Mouse (Mus musculus) lung, postnatal 0 days (tissue): Measurements from ENCODE around the gene Ddah1. TPM values are rescaled to one million over a fixed set of nuclear protein-coding genes. Genes with fewer than 3 reads are reported as not detected.

Source experiments
- ATAC-seq: fragments of 200-750 bp; cut with Nextera tagmentation; 2 replicates; pipeline ENCODE4 v1.8.0; 2017; ENCODE audit warnings: moderate library complexity
- DNase-seq: peaks from one replicate; pipeline ENCODE4 v3.0.0-alpha.2; 2016; ENCODE audit warnings: low spot score
- H3K27ac ChIP-seq: fragments of 300-500 bp; sonication (generic); 2 replicates; pipeline ENCODE4 v1.5.1; 2014; ENCODE audit warnings: antibody characterized with exemption, mild to moderate bottlenecking, low read length, mixed read lengths
- H3K27me3 ChIP-seq: fragments of 300-500 bp; sonication (generic); replicated peaks from 2 replicates; pipeline ENCODE4 v1.6.1; 2014; ENCODE audit warnings: low read length, mixed read lengths; ENCODE audit not compliant: insufficient read depth
- H3K36me3 ChIP-seq: fragments of 300-500 bp; sonication (generic); 2 replicates; pipeline ENCODE4 v1.6.1; 2014; ENCODE audit warnings: low read length, mixed read lengths; ENCODE audit not compliant: insufficient read depth
- H3K4me1 ChIP-seq: fragments of 300-500 bp; sonication (generic); 2 replicates; pipeline ENCODE4 v1.6.1; 2014; ENCODE audit warnings: antibody characterized with exemption, low read depth, low read length, mixed read lengths; ENCODE audit not compliant: insufficient read depth
- H3K4me2 ChIP-seq: fragments of 300-500 bp; sonication (generic); replicated peaks from 2 replicates; pipeline ENCODE4 v1.6.1; 2014; ENCODE audit warnings: low read depth, mild to moderate bottlenecking, low read length, moderate library complexity, mixed read lengths
- H3K4me3 ChIP-seq: fragments of 300-500 bp; sonication (generic); 2 replicates; pipeline ENCODE4 v1.5.1; 2014; ENCODE audit warnings: low read depth, low read length
- H3K9ac ChIP-seq: fragments of 300-500 bp; sonication (generic); replicated peaks from 2 replicates; pipeline ENCODE4 v1.6.1; 2014; ENCODE audit warnings: low read depth, mild to moderate bottlenecking
- H3K9me3 ChIP-seq: fragments of 300-500 bp; sonication (generic); 2 replicates; pipeline ENCODE4 v1.6.1; 2016; ENCODE audit warnings: low read length, mixed read lengths
- CTCF ChIP-seq: IDR thresholded peaks from 2 replicates; pipeline ENCODE4 v1.5.1; 2016; ENCODE audit warnings: antibody characterized with exemption, mild to moderate bottlenecking
- EP300 ChIP-seq: IDR thresholded peaks from 2 replicates; pipeline ENCODE4 v1.6.1; 2016; ENCODE audit warnings: antibody characterized with exemption, mild to moderate bottlenecking, control low read depth
- WGBS: fragments of 180-500 bp; shearing (Covaris S2); extraction: QIAGEN DNeasy Blood & Tissue Kit; methylation state at CpG from one replicate; pipeline ENCODE4 v1.1.7; 2014; 5-methylcytosine and 5-hydroxymethylcytosine counted together
- polyA plus RNA-seq: library from polyadenylated mRNA; unstranded; fragments of >200 nt; fragmentation: Nextera tagmentation; extraction: Ambion mirVana; gene quantifications from 2 replicates; pipeline ENCODE4 v1.2.1, GENCODE M21; 2015

The Ddah1 gene
- polyA plus RNA-seq, 1 experiment from 2014 or later = 20.2 TPM

GRCm38 (mm10) chr3:145816807-145817206 lies 58.3 kb downstream of the Ddah1 start:
- no peaks in the 10 kb centered on the region for H3K36me3 ChIP-seq
- H3K4me1 ChIP-seq = peaks cover 9% of the 10 kb centered on the region; the same call in 1 of the 2 replicates
- ATAC-seq (peak; percentile 72), DNase-seq (peak; percentile 66)
- WGBS = 30% methylated on average over 1 of the region's 1 CpGs
- no peak overlapping the region for H3K4me3 ChIP-seq
- H3K27me3 ChIP-seq = no peaks in the 10 kb centered on the region; the same call in 1 of the 2 replicates
- TF ChIP-seq EP300 (peak; percentile 57), CTCF (no peak)
- no peak overlapping the region for H3K4me2 ChIP-seq
- no peaks in the 10 kb centered on the region for H3K9me3 ChIP-seq
- peak overlapping the region; percentile 15; the same call in 1 of the 2 replicates for H3K27ac ChIP-seq
- H3K9ac ChIP-seq = no peak overlapping the region

DNA sequence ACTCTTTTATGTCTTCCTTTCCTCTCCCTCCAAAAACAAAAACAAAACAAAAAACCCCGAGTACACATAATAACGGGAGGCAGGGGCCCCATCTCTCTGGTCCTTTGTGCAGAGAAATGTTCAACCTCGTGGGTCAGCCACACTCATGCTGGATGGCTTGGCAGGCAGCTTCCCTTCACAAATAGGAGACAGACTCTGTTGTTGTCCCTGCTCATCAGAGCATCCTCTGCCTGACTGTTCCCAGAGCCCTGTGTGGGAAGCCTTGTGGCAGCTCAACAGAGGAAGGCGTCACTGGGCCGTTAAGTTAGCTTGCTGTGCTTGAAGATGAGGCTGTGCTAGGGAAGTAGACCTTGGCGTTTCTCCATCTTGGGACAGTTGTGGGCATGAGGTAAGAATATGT lies 58.8 kb downstream of the Ddah1 start:
- Histone ChIP-seq H3K27me3 (no peaks in the 10 kb centered on the region; the same call in 1 of the 2 replicates), H3K9ac (no peak overlapping the region), H3K4me3 (no peak overlapping the region), H3K27ac (peak overlapping the region; percentile 1; the same call in 1 of the 2 replicates), H3K4me1 (peaks cover 9% of the 10 kb centered on the region; the same call in 1 of the 2 replicates), H3K4me2 (no peak overlapping the region), H3K9me3 (no peaks in the 10 kb centered on the region), H3K36me3 (no peaks in the 10 kb centered on the region)
- 49% methylated on average over 6 of the region's 6 CpGs for WGBS
- ATAC-seq = no peak
- TF ChIP-seq EP300 (no peak), CTCF (no peak)
- no peak for DNase-seq

DNA sequence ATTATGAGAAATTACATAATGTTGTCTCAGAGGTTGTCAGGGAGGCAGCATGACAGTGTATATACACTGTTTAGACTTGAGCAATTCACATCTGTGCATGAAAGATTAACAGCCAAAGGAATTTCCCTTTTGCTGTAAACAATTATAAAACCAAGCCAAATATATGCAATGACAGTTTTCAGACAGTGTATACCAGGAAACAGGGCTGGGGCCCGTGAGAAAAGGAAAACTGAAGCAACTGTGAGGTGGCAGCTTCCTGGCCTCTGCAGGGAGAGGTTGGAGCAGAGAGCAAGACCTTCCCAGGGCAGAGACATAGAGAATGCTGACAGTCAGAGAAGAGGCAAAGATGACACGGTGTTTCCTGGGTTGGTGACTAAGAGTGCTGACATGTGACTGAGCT lies 62.0 kb downstream of the Ddah1 start:
- Histone ChIP-seq H3K36me3 (no peaks in the 10 kb centered on the region), H3K9ac (no peak overlapping the region), H3K9me3 (no peaks in the 10 kb centered on the region), H3K27me3 (no peaks in the 10 kb centered on the region; the same call in 1 of the 2 replicates), H3K4me3 (no peak overlapping the region), H3K4me2 (no peak overlapping the region), H3K27ac (no peak overlapping the region), H3K4me1 (peaks cover 9% of the 10 kb centered on the region; the same call in 1 of the 2 replicates)
- 35% methylated on average over 2 of the region's 2 CpGs for WGBS
- ATAC-seq = peak; percentile 93
- no peak for TF ChIP-seq CTCF
- TF ChIP-seq EP300 = peak; percentile 97
- DNase-seq = peak; percentile 89

- WGBS = 95% methylated on average over 2 of the region's 2 CpGs
- TF ChIP-seq EP300 = no peak
- peak; percentile 32 for TF ChIP-seq CTCF
- no peak overlapping the region for H3K27ac ChIP-seq
- no peak overlapping the region for H3K4me2 ChIP-seq
- ATAC-seq (no peak), DNase-seq (no peak)
- no peaks in the 10 kb centered on the region for H3K9me3 ChIP-seq
- no peaks in the 10 kb centered on the region for H3K27me3 ChIP-seq
- H3K4me1 ChIP-seq = peaks cover 9% of the 10 kb centered on the region; the same call in 1 of the 2 replicates
- H3K9ac ChIP-seq = no peak overlapping the region
- H3K4me3 ChIP-seq = no peak overlapping the region
- no peaks in the 10 kb centered on the region for H3K36me3 ChIP-seq
These were observed 62.5 kb downstream of the Ddah1 start for GRCm38 (mm10) chr3:145820938-145821337.

GRCm38 (mm10) chr3:145822201-145822600 lies 63.7 kb downstream of the Ddah1 start:
- no peaks in the 10 kb centered on the region for H3K36me3 ChIP-seq
- no peak for TF ChIP-seq CTCF
- no peak for TF ChIP-seq EP300
- no peak overlapping the region for H3K27ac ChIP-seq
- no peak for DNase-seq
- no peaks in the 10 kb centered on the region for H3K27me3 ChIP-seq
- H3K9me3 ChIP-seq = no peaks in the 10 kb centered on the region
- H3K4me3 ChIP-seq = no peak overlapping the region
- no peak overlapping the region for H3K4me2 ChIP-seq
- no peak for ATAC-seq
- H3K9ac ChIP-seq = no peak overlapping the region
- H3K4me1 ChIP-seq = peaks cover 6% of the 10 kb centered on the region; the same call in 1 of the 2 replicates
- 55% methylated on average over 4 of the region's 4 CpGs for WGBS

DNA sequence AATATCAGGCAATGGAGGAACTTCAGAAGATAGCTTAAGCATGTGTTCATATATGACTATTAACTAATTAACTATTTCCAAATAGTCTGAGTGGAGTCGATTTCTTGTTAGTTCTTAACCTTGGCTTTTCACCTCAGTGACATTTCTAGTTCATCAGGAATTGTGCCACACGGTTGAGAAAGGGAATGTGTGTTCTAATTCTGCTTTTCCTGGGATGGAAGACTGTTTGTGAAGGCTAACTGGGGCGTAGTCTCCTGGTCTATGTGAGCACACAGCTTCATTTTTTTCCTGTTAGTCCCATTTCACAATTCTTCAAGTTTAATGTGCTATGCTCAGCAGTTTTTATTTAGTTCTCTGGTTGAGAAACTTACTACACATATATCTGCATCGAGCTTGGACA lies 65.2 kb downstream of the Ddah1 start:
- H3K27ac ChIP-seq = no peak overlapping the region
- no peak for DNase-seq
- H3K9ac ChIP-seq = no peak overlapping the region
- no peak for ATAC-seq
- 0 out of 2 replicates have a peak, but pooled peaks cover 13% of the 10 kb centered on the region for H3K4me1 ChIP-seq
- no peaks in the 10 kb centered on the region for H3K9me3 ChIP-seq
- no peak overlapping the region for H3K4me3 ChIP-seq
- no peaks in the 10 kb centered on the region for H3K27me3 ChIP-seq
- H3K4me2 ChIP-seq = no peak overlapping the region
- H3K36me3 ChIP-seq = no peaks in the 10 kb centered on the region
- WGBS = 65% methylated on average over 4 of the region's 4 CpGs
- TF ChIP-seq EP300 = no peak
- TF ChIP-seq CTCF = no peak
